Comparison of ENCODE assay signal across 8 mouse cellular contexts in genomic region chr6:124746296-124746605, GRCm38 (mm10). TPM values are rescaled to one million over a fixed set of nuclear protein-coding genes. Genes with fewer than 3 reads are reported as not detected.
DNase-seq lines count a peak whose midpoint lies in the region; ATAC-seq and TF ChIP-seq lines count a peak whose summit lies in the region.

No protein-coding gene starts in this region.

- peak overlapping the region; percentile 82 for H3K9ac ChIP-seq in heart, embryonic 15.5 days
- H3K9ac ChIP-seq in forebrain, embryonic 16.5 days (replicated peaks; ENCODE audit: low read depth, low read length) = peak overlapping the region; percentile 74
- peak overlapping the region; percentile 96 for H3K9ac ChIP-seq in liver, embryonic 16.5 days (ENCODE audit: low read depth, low read length)

- peak; percentile 0; the same call in 1 of the 2 replicates for ATAC-seq in heart, embryonic 15.5 days (replicated peaks; ENCODE audit: insufficient number of reproducible peaks, insufficient read depth, low FRiP score, low read depth)
- ATAC-seq in G1E (ENCODE audit: extremely low read depth, insufficient number of reproducible peaks, low FRiP score, poor library complexity, severe bottlenecking) = no peak
- peak; percentile 1 for ATAC-seq in forebrain, embryonic 16.5 days
- ATAC-seq in liver, embryonic 16.5 days (ENCODE audit: low read depth) = no peak

- H3K4me2 ChIP-seq in heart, embryonic 15.5 days = peak overlapping the region; percentile 96
- H3K4me2 ChIP-seq in forebrain, embryonic 16.5 days (ENCODE audit: low read length) = peak overlapping the region; percentile 75
- peak overlapping the region; percentile 100 for H3K4me2 ChIP-seq in liver, embryonic 16.5 days (ENCODE audit: low read depth, low read length)

- no peaks in the 10 kb centered on the region for H3K27me3 ChIP-seq in heart, embryonic 15.5 days
- H3K27me3 ChIP-seq in G1E (ENCODE audit: insufficient read depth, low read length) = peaks cover 3% of the 10 kb centered on the region; the same call in 1 of the 2 replicates
- H3K27me3 ChIP-seq in forebrain, embryonic 16.5 days (replicated peaks; ENCODE audit: control insufficient read depth, insufficient read depth, low read length) = no peaks in the 10 kb centered on the region
- no peaks in the 10 kb centered on the region for H3K27me3 ChIP-seq in liver, embryonic 16.5 days (ENCODE audit: control insufficient read depth, insufficient read depth, low read depth, low read length)

- DNase-seq in heart, adult 8-10 months (ENCODE audit: low spot score) = no peak
- no peak for DNase-seq in G1E (ENCODE audit: low spot score)
- DNase-seq in left cerebral cortex, adult 18-20 months (ENCODE audit: low spot score in 2 of 2) = no peak
- no peak for DNase-seq in c-Kit-positive CD71-positive TER-119-positive erythroid progenitor cells, embryonic 14.5 days (ENCODE audit: low spot score)
- no peak for DNase-seq in adrenal gland, postnatal 10 days

- H3K4me3 ChIP-seq in heart, embryonic 15.5 days = peak overlapping the region; percentile 59
- H3K4me3 ChIP-seq in G1E (ENCODE audit: low read depth, low read length) = peak overlapping the region; percentile 80
- peak overlapping the region; percentile 50 for H3K4me3 ChIP-seq in forebrain, embryonic 16.5 days (replicated peaks; ENCODE audit: low read length)
- peak overlapping the region; percentile 74 for H3K4me3 ChIP-seq in liver, embryonic 16.5 days (ENCODE audit: low read depth, low read length)

- H3K9me3 ChIP-seq in heart, embryonic 15.5 days (replicated peaks) = no peaks in the 10 kb centered on the region
- no peaks in the 10 kb centered on the region for H3K9me3 ChIP-seq in G1E (replicated peaks)
- H3K9me3 ChIP-seq in forebrain, embryonic 16.5 days (ENCODE audit: control insufficient read depth, low read length) = no peaks in the 10 kb centered on the region
- no peaks in the 10 kb centered on the region for H3K9me3 ChIP-seq in liver, embryonic 16.5 days (replicated peaks; ENCODE audit: control insufficient read depth, low read length)

- H3K4me1 ChIP-seq in heart, embryonic 15.5 days (replicated peaks) = peaks cover 37% of the 10 kb centered on the region
- H3K4me1 ChIP-seq in G1E (ENCODE audit: insufficient read depth, low read depth, low read length) = peaks cover 58% of the 10 kb centered on the region
- peaks cover 23% of the 10 kb centered on the region for H3K4me1 ChIP-seq in forebrain, embryonic 16.5 days (replicated peaks; ENCODE audit: control insufficient read depth, insufficient read depth, low read length)
- H3K4me1 ChIP-seq in liver, embryonic 16.5 days (ENCODE audit: control insufficient read depth, low read depth, low read length) = peaks cover 21% of the 10 kb centered on the region

- H3K36me3 ChIP-seq in heart, embryonic 15.5 days = peaks cover 48% of the 10 kb centered on the region
- H3K36me3 ChIP-seq in G1E (replicated peaks) = peaks cover 49% of the 10 kb centered on the region
- H3K36me3 ChIP-seq in forebrain, embryonic 16.5 days (ENCODE audit: control insufficient read depth, insufficient read depth) = peaks cover 15% of the 10 kb centered on the region
- H3K36me3 ChIP-seq in liver, embryonic 16.5 days (ENCODE audit: control insufficient read depth, insufficient read depth) = no peaks in the 10 kb centered on the region

- no peak for TF ChIP-seq CTCF in G1E (IDR thresholded peaks at IDR 0.05; ENCODE audit: low read depth, low read length)

- peak overlapping the region; percentile 79; the same call in 1 of the 2 replicates for H3K27ac ChIP-seq in heart, embryonic 15.5 days
- H3K27ac ChIP-seq in forebrain, embryonic 16.5 days (ENCODE audit: low read length) = peak overlapping the region; percentile 81
- H3K27ac ChIP-seq in liver, embryonic 16.5 days (ENCODE audit: low read length) = peak overlapping the region; percentile 85

- 20% methylated on average over 8 of the region's 8 CpGs for WGBS in heart, embryonic 15.5 days
- WGBS in forebrain, embryonic 16.5 days = 15% methylated on average over 8 of the region's 8 CpGs
- WGBS in liver, embryonic 16.5 days (ENCODE audit: insufficient replicate concordance) = 24% methylated on average over 8 of the region's 8 CpGs

RNA-seq across cellular contexts. Expression of gene Grcc10, which starts 5.1 kb away (rescaled TPM):
- polyA plus RNA-seq in heart, embryonic 15.5 days (2015; fragmentation: Nextera tagmentation; extraction: Ambion mirVana) = 387 and 416 TPM in 2 replicates
- total RNA-seq in heart, adult 8-10 months (2022) = 100 to 1,000 TPM; 286 to 318 (median 310) TPM
- total RNA-seq in G1E (2014; fragmentation: Nextera tagmentation) (61.7 and 62.9 TPM in 2 replicates), G1E (2017) (130 and 176 TPM in 2 replicates)
- 26.1 and 38.8 TPM in 2 replicates for polyA plus RNA-seq in G1E (2012)
- polyA plus RNA-seq in forebrain, embryonic 16.5 days (2015; fragmentation: Nextera tagmentation; extraction: Ambion mirVana) = 614 and 641 TPM in 2 replicates
- 80.7 and 83.6 TPM in 2 replicates for polyA plus RNA-seq in liver, embryonic 16.5 days (2015; fragmentation: Nextera tagmentation; extraction: Ambion mirVana)
- total RNA-seq in left cerebral cortex, adult 18-20 months (2021) = 100 to 1,000 TPM; 321 to 335 TPM
- 100 to 1,000 TPM; 321 to 324 TPM for total RNA-seq in adrenal gland, postnatal 10 days (2021)

RNA-seq across cellular contexts. Expression of gene Ptpn6, which starts 7.7 kb away (rescaled TPM):
- polyA plus RNA-seq in heart, embryonic 15.5 days (2015; fragmentation: Nextera tagmentation; extraction: Ambion mirVana) = 5.6 and 21.1 TPM in 2 replicates
- 1 to 10 TPM; 2.0 to 5.7 (median 3.1) TPM for total RNA-seq in heart, adult 8-10 months (2022)
- total RNA-seq in G1E (2014; fragmentation: Nextera tagmentation) (66.2 and 72.6 TPM in 2 replicates), G1E (2017) (309 and 356 TPM in 2 replicates)
- 54.9 and 129 TPM in 2 replicates for polyA plus RNA-seq in G1E (2012)
- polyA plus RNA-seq in forebrain, embryonic 16.5 days (2015; fragmentation: Nextera tagmentation; extraction: Ambion mirVana) = 3.3 and 4.5 TPM in 2 replicates
- 38.2 and 38.3 TPM in 2 replicates for polyA plus RNA-seq in liver, embryonic 16.5 days (2015; fragmentation: Nextera tagmentation; extraction: Ambion mirVana)
- 1 to 10 TPM; 2.5 to 5.1 TPM for total RNA-seq in left cerebral cortex, adult 18-20 months (2021)
- 10 to 100 TPM; 13.0 to 13.5 TPM for total RNA-seq in adrenal gland, postnatal 10 days (2021)

RNA-seq across cellular contexts. Expression of gene Gm45234, which starts 9.6 kb away (rescaled TPM):
- polyA plus RNA-seq in heart, embryonic 15.5 days (2015; fragmentation: Nextera tagmentation; extraction: Ambion mirVana) = not detected in 2 replicates
- under 1 TPM in 1 of 4 experiments, not detected in 3; 0.41 TPM for total RNA-seq in heart, adult 8-10 months (2022)
- total RNA-seq in G1E (2014; fragmentation: Nextera tagmentation) = not detected in 2 replicates
- not detected in 2 replicates for total RNA-seq in G1E (2017)
- not detected in 2 replicates for polyA plus RNA-seq in G1E (2012)
- not detected in 2 replicates for polyA plus RNA-seq in forebrain, embryonic 16.5 days (2015; fragmentation: Nextera tagmentation; extraction: Ambion mirVana)
- not detected in 2 replicates for polyA plus RNA-seq in liver, embryonic 16.5 days (2015; fragmentation: Nextera tagmentation; extraction: Ambion mirVana)
- total RNA-seq in left cerebral cortex, adult 18-20 months (2021) = 1 to 10 TPM in 1 of 2 experiments, not detected in 1; 1.4 TPM
- 1 to 10 TPM in 1 of 2 experiments, not detected in 1; 1.1 TPM for total RNA-seq in adrenal gland, postnatal 10 days (2021)

RNA-seq across cellular contexts. Expression of gene Atn1, which starts 10.1 kb away (rescaled TPM):
- 9.3 and 11.7 TPM in 2 replicates for polyA plus RNA-seq in heart, embryonic 15.5 days (2015; fragmentation: Nextera tagmentation; extraction: Ambion mirVana)
- 10 to 100 TPM; 40.9 to 48.2 (median 45.2) TPM for total RNA-seq in heart, adult 8-10 months (2022)
- total RNA-seq in G1E (2014; fragmentation: Nextera tagmentation) (58.7 and 85.6 TPM in 2 replicates), G1E (2017) (1.9 and 3.0 TPM in 2 replicates)
- 55.3 and 58.8 TPM in 2 replicates for polyA plus RNA-seq in G1E (2012)
- polyA plus RNA-seq in forebrain, embryonic 16.5 days (2015; fragmentation: Nextera tagmentation; extraction: Ambion mirVana) = 23.4 and 27.0 TPM in 2 replicates
- 1.3 and 1.7 TPM in 2 replicates for polyA plus RNA-seq in liver, embryonic 16.5 days (2015; fragmentation: Nextera tagmentation; extraction: Ambion mirVana)
- 100 to 1,000 TPM; 158 to 181 TPM for total RNA-seq in left cerebral cortex, adult 18-20 months (2021)
- 10 to 100 TPM; 64.0 to 71.5 TPM for total RNA-seq in adrenal gland, postnatal 10 days (2021)

RNA-seq across cellular contexts. Expression of gene Eno2, which starts 23.2 kb away (rescaled TPM):
- 2.7 and 4.3 TPM in 2 replicates for polyA plus RNA-seq in heart, embryonic 15.5 days (2015; fragmentation: Nextera tagmentation; extraction: Ambion mirVana)
- 1 to 10 TPM; 3.2 to 6.1 (median 4.8) TPM for total RNA-seq in heart, adult 8-10 months (2022)
- total RNA-seq in G1E (2014; fragmentation: Nextera tagmentation) (1.1 and 3.2 TPM in 2 replicates), G1E (2017) (3.4 and 3.6 TPM in 2 replicates)
- polyA plus RNA-seq in G1E (2012) = 0.13 and 0.29 TPM in 2 replicates
- 44.9 and 63.3 TPM in 2 replicates for polyA plus RNA-seq in forebrain, embryonic 16.5 days (2015; fragmentation: Nextera tagmentation; extraction: Ambion mirVana)
- 0.40 and 0.43 TPM in 2 replicates for polyA plus RNA-seq in liver, embryonic 16.5 days (2015; fragmentation: Nextera tagmentation; extraction: Ambion mirVana)
- total RNA-seq in left cerebral cortex, adult 18-20 months (2021) = 1,000 to 10,000 TPM; 1,066 to 1,067 TPM
- total RNA-seq in adrenal gland, postnatal 10 days (2021) = 10 to 100 TPM; 13.0 to 21.0 TPM

Comparison
In these comparisons a context has a peak if more than half of its experiments do, and no peak if none do; other contexts are left out.
1. ATAC-seq: peak in heart, embryonic 15.5 days (single experiment) and forebrain, embryonic 16.5 days (single experiment); none in G1E (single experiment) and liver, embryonic 16.5 days (single experiment).
2. RNA of gene Ptpn6, which starts 7.7 kb away (total RNA-seq): 66.2 to 356 TPM in G1E; 13.0 to 13.5 TPM in adrenal gland, postnatal 10 days, 2.5 to 5.1 TPM in left cerebral cortex, adult 18-20 months and 2.0 to 5.7 TPM in heart, adult 8-10 months; every median in the first group is over 4 times any median in the second.
3. Peak in every context shown above with its lines, with median percentiles within 50 percentile points of each other: H3K27ac ChIP-seq, H3K4me2 ChIP-seq, H3K4me3 ChIP-seq and H3K9ac ChIP-seq.